Mouse (Mus musculus) olfactory bulb, adult 2 months (tissue): Measurements from ENCODE around the gene Pde8b.

ENCODE experiments used
- CTCF ChIP-seq: fragments of 200-500 bp; IDR thresholded peaks from 2 replicates; pipeline ENCODE4 v1.5.1; 2012; ENCODE audit warnings: low read depth, mild to moderate bottlenecking, low read length, moderate library complexity; ENCODE audit not compliant: insufficient read depth
- POLR2A ChIP-seq: fragments of 200-500 bp; IDR thresholded peaks from 2 replicates; pipeline ENCODE4 v1.6.1; 2012; ENCODE audit warnings: mild to moderate bottlenecking, low read depth, low read length, moderate library complexity; ENCODE audit not compliant: insufficient read depth

GRCm38 (mm10) chr13:95158986-95159385 is 91.2 kb downstream of the Pde8b start:
- no peak for TF ChIP-seq CTCF
- no peak for TF ChIP-seq POLR2A
